Mouse (Mus musculus) cerebellum, adult 8-10 months (tissue): ENCODE measurements around the gene Rimbp2.
A peak's percentile ranks its signal among the peaks of the same experiment; 100 is the strongest.
"Not testable (repeated sequence)": the region's sequence is repeated elsewhere in the genome, so short reads cannot be mapped to it uniquely, and the experiment has no call there.

ENCODE experiments used
- DNase-seq: peaks from one replicate; pipeline ENCODE4 v3.0.0; 2022

Gene Rimbp2

DNA sequence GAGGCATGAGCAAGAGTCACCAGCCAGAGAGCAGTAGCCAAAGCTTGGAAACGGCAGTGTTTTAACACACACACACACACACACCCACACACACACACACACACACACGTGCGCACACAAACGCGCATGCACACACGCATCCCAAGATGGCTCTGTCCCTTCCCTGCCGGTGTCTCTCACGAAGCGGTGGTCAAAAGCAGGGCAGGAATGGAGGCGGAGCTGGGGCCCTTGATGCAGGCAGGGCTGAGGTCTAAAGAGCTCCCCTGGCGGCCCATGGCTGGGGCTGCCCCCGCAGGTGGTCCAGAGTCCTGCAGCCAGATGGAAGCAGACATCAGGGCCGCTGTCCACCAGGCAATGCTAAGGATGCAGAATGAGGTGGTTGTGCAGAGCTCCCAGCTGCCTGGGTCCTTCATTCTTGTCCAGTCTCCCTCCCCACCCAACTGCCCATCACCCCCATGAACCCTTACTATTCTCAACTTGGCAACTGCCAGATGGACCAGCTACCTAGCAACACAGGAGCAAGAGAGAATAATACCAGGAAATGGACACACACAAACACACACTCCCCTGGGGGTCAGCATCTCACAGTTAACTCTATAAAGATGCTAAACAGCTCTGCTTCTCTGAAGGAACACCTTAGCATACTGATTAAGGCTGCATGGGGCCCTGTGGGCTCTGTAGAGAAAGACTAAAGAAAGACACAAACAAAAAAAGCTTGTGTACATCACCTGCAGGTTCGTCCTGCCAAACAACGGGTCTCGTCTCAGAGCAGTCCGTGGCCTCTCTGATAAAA, at the start of gene Rimbp2:
Rimbp2 (minus strand) TSS at position 209 of the 793 bp plus-strand sequence.
- no peak for DNase-seq

DNA sequence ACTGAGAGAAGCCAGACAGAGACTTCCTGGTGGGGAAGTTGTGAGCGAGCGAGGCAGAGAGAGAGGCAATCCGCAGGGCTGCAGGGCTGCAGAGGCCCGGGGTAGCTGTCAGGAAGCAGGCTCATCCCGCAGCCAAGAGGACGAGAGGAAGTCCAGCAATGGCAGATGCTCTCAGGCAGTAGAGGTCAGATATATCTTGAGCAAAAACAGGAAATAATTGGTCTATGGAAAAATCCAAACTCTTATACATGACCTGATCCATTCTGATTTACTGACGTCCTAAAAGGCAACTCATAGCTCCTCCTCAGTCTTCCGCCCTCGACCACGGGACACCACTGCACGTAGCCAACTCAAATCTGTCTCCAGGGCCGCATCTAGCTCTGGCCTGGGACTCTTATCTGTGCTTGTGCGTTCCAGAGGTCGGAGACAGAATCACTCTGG, 49.3 kb upstream of the Rimbp2 start:
- DNase-seq, result no peak

DNA sequence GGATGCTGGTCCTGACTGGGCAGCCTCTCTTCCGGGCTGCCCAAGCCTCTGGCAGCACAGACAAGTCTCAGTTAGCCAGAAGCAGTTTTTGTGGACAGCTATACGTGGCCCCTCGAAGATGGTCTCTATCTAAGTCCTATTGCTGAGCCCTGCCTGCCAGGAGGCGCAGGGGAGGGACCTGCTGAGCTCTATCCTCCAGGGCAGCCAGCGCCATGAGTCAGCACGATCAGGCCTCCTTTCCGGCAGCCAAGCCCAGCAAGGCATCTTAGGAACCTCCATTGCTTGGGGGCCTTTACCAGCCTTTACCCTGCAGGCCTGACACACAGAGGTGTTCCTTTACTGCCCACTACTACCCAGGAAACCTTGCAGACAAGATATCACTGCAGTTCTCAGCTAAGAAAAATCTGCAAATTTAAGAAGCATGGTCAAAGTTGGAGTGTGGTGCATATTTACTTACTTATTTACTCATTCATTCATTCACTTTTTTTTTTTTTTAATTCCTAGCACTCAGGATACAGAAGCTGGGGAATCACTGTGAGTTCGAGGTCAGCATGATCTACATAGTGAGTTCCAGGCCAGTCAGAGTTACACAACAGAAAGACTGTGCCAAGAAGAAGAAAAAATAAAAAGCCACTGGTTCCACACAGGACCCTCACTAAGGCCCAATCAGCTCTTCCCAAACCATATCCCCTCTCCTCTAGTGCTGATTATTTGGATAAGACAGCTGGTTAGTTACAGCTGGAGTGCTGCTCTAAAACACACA, 47.6 kb upstream of the Rimbp2 start:
- no peak for DNase-seq

GRCm38 (mm10) chr5:128987141-128987954, 34.1 kb upstream of the Rimbp2 start:
- DNase-seq, result no peak

- DNase-seq, result no peak
Measured at GRCm38 (mm10) chr5:128985946-128986345, 32.7 kb upstream of the Rimbp2 start.

GRCm38 (mm10) chr5:128984536-128984935, 31.2 kb upstream of the Rimbp2 start:
- no peak for DNase-seq

- peak; percentile 63 for DNase-seq
Measured at GRCm38 (mm10) chr5:128981607-128982006, 28.3 kb upstream of the Rimbp2 start.

GRCm38 (mm10) chr5:128980857-128981256, 27.6 kb upstream of the Rimbp2 start:
- no peak for DNase-seq

DNA sequence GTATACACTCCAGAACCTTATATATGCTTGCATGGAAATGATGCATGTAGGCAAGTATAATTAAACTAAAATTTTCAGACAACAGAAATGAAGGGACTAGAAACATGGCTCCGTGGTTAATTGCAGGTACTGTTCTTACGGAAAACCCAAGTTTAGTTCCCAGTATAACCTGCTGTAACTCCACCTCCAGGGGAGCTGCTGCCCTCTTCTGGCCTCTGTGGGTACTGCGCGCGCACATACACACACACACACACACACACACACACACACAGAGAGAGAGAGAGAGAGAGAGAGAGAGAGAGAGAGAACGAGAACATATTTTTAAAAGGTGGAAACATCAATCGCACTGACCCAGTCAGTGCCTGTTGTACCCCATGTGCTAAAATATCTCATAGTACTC, 25.7 kb upstream of the Rimbp2 start:
- no peak for DNase-seq

GRCm38 (mm10) chr5:128977466-128977865, 24.2 kb upstream of the Rimbp2 start:
- DNase-seq, result not testable (repeated sequence)

DNA sequence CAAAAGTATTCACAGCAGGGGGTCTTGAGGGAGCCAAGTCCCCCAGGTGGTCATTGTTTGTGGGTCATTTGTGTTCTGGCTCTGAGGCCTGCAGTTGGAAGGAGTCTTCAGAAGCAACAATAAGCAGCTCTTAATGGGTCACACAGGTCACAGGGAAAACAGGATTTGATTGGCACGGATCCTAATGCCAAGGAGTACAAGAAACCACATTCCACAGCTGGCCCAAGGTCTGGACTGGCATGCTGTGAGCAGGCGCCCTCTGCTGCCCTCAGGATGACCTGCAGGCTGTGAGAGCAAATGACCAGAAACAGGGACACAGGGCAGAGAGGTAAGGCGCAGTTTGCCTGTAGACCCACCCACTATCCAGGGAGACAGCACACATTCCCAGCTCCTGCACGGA, 23.0 kb upstream of the Rimbp2 start:
- no peak for DNase-seq

DNA sequence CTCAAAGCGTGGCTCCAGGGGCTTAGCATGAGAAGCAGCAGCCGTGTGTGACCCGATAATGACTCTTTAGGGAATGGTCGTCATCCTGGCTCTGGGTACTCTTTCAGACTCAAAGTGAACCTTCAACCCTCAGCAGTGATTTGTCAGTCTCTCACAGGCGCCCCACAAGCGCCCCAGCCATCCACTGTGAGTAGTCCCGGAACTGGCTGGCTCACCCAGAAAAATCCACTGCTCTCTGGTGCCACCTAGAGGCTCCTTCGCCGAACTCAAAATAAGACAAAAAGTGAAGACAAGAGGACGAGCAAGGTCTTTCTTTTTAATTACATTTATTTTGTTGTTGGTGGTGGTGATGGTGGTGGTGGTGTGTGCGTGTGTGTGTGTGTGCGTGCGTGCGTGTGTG, 18.0 kb upstream of the Rimbp2 start:
- peak; percentile 56 for DNase-seq

GRCm38 (mm10) chr5:128970878-128971277, 17.6 kb upstream of the Rimbp2 start:
- no peak for DNase-seq

DNA sequence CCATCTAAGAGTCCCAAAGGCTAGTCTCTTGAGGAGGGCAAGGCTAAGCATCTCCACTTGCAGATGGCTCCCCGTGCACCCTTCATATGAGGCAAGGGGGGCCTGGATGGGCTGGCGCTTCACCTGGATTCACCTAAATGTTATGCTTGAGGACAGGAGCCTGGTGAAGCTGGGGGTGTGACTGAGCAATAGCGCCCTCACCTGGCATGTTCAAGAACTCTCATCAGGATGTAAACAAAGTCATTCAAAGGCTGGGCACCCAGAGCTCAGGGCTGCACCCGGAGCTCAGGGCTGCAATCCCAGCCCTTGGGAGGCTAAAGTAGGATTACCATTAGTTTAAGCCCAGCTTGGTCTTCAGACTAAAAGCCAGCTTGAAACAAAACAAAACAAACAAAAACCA, 11.1 kb upstream of the Rimbp2 start:
- DNase-seq, result no peak

GRCm38 (mm10) chr5:128958916-128959315, 5.6 kb upstream of the Rimbp2 start:
- DNase-seq, result no peak

GRCm38 (mm10) chr5:128954371-128954770, 1.1 kb upstream of the Rimbp2 start:
- DNase-seq, result not testable (repeated sequence)

- DNase-seq, result no peak
Measured at GRCm38 (mm10) chr5:128952291-128953195, 743 bp downstream of the Rimbp2 start.

DNA sequence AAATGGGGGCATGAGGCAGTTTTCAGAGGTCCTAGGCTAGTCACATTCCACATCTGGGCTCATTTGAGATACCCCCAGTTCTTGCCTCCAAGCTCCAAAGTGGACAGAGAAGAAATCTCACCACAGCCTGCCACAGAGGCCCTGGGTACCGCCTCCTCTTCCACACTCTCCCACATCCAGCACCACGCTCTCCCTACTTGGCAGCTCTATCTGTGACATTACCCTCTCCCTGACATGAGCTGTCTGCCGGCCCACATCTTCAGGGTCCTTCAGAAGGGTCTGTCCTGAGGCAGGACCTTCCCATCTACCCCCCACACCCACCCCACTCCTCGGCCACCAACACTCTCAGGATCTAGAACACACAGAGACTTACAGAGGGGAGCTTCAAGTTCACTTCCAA, 1.8 kb downstream of the Rimbp2 start:
- no peak for DNase-seq

GRCm38 (mm10) chr5:128947093-128947492, 6.2 kb downstream of the Rimbp2 start:
- DNase-seq, result no peak

DNA sequence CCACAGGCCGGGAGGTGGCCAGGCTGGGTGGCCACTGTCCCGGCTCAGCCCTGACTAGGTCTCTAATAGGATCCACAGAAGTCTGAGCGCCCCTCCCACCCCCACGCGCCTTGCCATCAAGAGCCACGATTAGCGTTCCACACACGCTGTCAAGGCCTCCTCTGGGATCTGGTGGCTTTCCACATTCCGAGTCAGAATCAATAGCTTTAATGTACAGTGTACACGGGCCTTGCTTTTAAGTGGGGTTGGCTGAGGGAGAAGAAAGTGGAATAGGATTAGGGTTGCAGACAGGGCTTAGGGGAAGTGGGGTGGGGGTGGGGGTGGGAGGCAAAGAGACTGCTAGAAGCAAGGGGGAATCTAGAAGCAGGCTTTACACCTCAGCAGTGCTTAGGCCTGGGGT, 12.8 kb downstream of the Rimbp2 start:
- DNase-seq, result no peak

DNA sequence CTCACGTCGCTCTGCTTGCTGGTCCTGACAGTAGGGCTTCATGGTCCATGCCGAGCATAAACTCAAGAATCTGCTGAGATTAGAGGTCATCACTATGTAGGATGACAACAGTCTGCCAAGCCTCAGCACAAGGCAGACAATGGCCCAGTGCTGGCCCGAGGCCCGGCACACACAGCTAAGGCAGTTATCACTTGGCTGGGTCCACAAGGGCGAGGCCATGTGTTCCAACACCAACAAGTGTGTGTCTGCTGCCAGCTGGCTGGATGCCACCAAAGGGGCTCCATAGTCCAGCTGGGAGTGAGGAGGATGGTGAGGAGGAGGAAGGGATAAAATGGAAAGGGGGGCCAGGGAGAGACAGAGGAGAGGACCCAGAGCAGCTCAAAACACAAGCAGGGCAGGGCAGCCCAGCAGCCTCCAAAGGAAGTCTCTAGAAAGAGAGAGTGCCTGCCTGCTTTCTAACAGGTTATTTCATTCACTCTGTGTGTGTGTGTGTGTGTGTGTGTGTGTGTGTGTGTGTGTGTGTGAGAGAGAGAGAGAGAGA, 17.9 kb downstream of the Rimbp2 start:
- DNase-seq, result no peak

DNA sequence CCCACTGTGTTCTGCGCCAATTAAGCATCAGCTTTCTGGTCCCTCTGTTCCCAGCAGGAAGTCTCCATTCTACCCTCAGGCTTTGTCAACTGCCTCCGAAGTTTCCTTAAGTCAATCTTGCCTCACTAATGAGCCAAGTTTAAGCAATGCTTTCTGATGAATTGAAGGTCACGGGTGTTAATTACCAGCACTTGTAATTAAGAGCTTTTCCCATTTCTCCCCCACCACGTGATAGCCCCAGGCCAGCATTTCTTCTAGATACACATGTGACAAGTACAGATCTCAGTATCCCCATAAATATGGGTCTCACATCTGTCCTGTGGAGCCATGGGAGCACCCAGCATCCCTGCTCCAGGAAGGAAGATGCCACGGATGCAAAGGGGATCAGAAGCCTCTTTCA, 20.5 kb downstream of the Rimbp2 start:
- DNase-seq, result no peak
